Mouse (Mus musculus): ENCODE data around the gene Tarbp2.

DNA sequence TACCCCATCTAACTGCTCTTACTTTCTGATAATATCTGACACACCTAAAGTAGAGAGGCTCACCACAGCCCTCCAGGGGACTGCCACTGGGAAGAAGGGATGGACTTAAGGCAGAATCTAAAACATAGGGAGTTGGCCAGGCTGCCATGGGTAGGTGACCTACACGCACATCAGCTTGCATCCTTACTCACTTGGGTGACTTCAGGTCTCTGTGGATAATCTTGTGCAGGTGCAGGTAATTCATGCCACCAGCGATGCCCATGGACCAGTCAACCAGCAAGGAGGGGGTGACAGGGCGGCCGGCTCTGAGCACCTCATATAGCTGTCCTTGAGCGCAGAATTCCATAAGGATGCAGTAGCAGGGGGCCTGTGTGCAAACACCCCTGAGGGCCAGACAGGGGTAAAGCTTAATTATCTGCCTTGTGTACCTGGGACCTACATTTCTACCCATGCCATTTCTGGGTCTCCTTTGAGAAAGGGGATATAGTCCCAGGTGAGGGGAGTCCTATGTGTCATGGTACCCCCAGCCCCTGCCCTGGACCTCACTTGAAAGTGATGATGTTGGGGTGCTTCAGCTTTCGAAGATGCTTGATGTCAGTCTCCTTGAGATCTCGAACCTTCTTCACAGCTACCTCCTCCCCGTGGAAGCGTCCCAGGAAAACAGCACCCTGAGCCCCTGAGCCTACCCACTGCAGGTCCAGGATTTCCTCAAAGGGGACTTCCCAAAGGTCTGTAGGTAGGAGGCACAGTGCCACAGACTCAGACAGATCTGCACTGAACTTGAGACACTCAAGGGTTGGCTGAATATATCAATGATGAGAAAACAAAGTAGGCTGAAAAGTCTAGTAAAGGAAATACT is 13.8 kb upstream of the Tarbp2 start:
- TF ChIP-seq CTCF (IDR thresholded peaks at IDR 0.05; ENCODE audit: borderline replicate concordance, insufficient read depth, low read length) (no peak), POLR2A (IDR thresholded peaks at IDR 0.05; ENCODE audit: low read depth, low read length) (no peak)
